Mouse (Mus musculus) layer of hippocampus, adult 11-12 months (tissue): Measurements from ENCODE around the gene Zdhhc18.
"Not testable (repeated sequence)": the region's sequence is repeated elsewhere in the genome, so short reads cannot be mapped to it uniquely, and the experiment has no call there.

Experiments
- DNase-seq: peaks from one replicate; pipeline ENCODE4 v3.0.0; 2022; ENCODE audit warnings: low spot score

Zdhhc18 gene

DNA sequence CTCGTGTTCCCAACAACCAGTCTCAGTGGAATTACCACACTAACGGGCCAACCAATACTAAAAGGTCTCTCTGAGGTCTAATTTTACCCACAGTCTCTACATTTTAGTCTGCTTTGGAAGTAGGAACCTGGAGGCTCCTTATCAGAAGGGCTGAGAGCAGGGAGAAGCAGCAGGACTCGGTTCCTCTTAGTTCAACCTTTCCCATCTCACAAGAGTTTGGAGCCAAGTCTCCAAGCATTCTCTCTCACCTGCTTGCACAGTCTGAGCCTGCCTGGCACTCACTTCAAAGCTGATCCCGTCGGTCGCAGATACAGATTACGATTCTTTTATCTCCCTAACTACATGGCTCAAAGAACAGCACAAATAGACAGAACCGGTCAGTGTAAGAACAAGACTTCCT lies 13.0 kb upstream of the Zdhhc18 start:
- no peak for DNase-seq

DNA sequence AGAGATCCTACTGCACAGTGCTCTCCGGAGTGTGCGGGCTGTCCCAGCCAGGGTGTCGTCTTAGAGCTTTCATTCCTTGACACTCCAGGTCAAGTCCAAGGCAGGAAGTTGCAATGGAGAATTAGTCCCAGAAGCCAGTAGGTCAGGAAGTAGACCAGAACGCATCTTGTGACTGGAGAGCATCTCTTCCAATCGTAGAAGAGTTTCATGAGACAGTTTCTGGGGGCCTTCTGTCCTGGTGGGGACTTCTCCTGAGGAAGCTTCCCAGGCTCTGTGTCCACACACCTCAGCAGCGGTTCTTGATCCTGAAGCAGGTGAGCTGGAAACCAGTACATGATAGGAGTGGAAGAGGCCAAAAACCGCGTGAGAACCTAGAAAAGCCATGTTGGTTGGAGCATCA lies 12.5 kb upstream of the Zdhhc18 start:
- no peak for DNase-seq

DNA sequence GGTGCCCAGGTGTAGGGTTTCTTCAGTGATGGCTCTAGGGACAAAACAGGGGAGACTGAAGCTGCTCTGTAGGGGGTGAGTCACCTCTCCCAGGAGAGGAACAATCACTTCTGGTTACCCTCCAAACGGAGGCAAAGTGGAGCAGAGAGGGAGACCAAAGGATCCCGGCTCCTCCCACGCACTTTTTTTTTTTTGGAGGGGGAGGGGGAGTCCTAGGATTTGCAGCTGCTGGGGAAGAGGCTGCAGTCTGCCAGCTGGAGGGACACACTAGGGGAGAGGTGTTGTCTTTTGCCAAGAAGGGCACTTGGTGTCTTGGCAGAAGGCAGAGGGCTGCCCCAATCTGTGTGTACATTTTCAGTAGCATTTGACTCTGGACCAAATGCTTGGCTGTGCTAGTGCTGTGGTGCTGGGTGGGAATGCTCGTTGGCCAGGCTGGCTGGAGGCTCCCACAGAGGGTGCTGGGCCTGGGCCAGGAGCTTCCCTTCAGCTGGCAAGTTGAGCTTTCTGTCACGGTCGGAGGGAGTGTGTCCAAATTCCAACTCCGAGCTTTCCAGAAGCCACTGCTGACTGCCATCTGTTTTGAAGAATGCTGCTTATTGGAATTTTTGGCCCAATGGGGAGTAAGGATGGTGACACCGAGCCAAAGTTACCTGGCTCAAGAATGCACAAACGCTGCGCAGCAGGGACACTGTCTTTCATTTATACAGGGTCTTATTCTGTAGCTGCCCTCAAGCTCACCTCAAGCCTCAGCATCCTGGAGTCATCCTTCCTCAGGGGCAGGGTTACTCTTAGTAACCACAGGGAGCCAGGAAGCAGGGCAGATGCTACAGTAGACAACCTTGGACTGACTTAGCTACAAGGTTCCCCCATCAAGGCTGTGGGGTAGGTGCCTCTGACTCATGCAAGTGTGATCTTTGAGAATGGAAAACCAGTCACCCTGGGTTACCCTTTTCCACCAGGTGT lies 10.5 kb upstream of the Zdhhc18 start:
- peak; percentile 85 for DNase-seq

DNA sequence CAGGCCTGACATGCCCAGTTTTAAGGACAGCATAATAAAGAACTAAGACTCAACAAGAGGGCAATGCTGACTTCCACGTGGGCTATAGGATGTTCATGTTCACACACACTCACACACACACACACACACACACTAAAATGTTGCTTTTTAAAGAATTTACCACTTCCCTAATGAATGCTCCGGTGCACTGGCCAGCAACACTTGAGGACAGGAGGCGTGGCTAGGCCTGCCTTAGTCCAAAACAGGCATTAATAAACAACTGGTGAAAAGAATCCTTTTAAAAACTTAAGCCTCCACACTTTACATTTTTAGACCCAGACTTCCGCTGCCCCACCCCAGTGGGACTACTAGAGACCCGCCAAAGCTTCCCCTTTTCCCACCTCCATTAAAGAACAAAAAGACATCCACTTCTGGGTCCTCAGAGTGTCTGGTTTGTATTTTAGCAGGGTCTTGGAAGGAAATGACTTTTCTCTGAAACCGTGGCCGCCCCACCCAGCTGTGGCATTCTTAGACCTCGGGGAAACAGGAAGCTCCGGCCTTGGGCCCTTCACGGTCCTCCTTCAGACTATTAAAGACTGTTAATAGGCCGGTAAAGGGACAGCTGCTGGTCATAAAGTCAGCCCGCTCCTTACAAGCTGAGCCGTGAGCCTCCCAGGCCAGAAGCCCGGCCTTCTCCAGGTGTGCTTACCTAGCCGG lies 9.7 kb upstream of the Zdhhc18 start:
- DNase-seq, result peak; percentile 63

DNA sequence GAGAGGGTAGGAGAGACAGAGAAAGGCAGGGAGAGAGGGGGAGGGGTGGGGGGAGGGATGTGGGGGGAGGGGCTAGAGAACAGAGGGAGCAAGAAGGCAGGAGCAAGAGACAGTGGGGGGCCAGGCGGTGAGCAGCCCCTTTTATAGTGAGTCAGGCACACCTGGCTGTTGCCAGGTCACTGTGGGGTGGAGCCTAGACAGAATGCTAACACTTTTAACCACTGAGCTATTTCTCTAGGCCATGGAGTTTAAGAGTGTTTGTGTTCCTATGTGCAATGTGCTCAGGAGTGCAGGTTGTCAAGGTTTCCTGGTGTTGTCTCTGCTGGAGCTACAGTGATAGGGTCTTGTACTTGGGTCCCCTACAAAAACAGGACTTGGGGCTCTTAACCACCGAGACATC lies 8.8 kb upstream of the Zdhhc18 start:
- no peak for DNase-seq

DNA sequence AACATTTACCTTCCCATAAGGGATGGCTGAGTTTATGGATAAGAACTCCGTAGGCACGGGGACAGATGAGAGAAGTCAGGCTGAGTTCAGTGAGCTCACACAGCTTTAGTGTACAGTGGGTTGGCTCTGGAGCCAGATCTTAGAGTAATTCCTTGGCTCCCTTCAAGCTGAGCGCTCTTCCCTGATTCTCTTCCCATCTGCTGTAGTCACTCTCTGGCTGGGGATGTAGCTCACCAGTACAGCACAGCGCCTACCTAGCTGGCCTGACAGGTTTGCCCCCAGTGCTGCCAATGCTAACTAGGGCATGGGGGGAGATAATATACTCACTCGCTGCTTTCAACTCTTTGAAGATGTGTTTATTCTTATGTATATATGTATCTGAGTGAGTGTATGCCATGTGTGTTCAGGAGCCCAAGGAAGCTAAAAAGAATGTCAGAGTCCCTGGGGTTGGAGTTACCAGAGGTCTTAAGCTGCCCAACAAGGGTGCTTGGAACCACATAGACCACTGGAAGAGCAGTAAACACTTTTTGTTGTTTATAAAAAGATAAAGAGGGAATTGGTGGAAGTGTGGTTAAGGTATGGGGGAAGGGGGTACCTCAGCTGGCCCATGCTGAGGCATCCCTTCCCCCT lies 8.0 kb upstream of the Zdhhc18 start:
- no peak for DNase-seq

DNA sequence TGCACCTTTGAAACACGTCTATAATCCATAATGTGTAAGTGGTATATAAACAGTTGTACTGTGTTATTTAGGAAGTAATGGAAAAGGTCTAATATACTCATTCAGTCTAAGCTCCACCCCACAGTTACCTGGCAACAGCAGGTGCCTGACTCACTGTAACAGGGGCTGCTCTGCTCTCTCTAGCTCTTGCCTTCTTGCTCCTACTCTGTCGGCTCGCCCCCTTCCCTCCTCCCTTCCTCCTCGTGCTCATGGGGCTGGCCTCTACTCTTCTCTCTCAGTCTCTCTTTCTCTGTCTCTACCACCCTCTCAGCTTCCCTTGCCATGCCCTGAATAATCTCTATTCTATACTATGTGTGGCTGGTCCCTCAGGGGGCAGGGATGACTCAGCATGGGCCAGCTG lies 7.0 kb upstream of the Zdhhc18 start:
- DNase-seq, result no peak

DNA sequence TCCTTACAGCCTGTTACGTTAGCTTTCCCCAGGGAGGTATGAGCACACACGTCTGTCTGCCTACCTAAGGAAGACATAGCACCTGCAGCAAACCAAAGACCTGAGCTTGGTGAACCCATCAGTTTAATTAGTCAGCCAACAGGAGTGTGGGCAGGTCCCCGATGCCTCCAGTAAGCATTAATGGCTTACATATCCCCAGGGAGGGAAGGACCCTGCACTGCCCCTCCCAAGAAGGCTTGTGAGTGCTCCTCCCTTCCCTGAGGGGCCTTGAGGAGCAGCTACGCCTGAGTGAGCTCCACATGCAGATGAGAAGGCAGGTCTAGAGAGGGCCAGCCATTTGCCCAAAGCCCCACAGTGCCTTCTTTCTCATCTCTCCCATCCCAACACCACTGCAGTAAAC lies 6.3 kb upstream of the Zdhhc18 start:
- no peak for DNase-seq

DNA sequence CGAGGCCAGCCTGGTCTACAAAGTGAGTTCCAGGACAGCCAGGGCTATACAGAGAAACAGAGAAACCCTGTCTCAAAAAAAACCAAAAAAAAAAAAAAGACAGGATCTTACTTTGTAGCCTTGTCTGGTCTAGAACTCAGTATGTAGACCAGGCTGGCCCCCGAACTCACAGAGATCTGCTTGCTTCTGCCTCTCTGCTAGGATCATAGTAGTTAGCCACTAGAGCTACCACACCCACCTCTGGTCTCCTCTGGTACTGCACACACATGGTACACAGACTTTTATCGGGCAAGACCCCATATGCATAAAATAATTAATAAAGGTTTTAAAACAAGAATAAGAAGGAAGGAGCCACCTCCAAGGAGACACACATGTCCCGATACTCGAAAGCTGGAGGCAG lies 4.1 kb upstream of the Zdhhc18 start:
- DNase-seq, result not testable (repeated sequence)

DNA sequence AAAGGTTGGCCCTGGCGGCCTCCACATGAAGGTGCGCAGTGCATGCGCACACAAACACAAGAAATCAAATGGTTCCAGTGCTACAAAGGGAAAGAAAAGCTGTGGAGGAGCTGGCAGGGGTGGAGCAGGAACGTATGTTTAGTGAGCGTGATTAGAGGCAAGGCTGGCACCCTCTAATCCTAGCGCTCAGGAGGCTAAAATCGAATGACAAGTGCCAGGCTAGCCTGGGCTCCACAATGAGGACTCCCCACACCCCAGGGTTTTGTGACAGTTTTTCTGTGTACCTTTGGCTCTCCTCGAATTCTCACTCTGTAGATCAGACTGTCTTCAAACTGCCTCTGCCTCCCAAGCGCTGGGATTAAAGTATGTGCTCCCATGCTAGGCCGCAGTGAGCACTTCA lies 2.8 kb upstream of the Zdhhc18 start:
- DNase-seq, result no peak

DNA sequence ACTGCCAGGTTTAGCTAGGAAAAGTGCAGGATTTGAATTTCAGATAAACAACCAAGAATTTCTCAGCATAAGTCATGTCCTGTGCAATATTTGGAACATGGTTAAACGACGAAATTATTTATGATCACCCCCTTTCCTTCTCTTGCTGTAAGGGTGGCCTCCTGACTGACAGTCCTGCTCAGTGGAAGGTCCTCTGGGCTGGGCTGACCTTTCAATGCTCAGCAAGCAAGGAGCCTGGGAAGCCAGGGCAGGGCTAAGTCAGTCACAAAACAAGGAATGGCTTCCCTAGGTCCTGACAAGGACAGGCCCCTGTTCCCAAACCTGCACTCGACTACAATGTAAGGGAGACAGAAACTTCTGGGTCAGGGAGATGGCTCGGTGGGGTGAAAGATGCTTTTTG lies 2.0 kb upstream of the Zdhhc18 start:
- no peak for DNase-seq

DNA sequence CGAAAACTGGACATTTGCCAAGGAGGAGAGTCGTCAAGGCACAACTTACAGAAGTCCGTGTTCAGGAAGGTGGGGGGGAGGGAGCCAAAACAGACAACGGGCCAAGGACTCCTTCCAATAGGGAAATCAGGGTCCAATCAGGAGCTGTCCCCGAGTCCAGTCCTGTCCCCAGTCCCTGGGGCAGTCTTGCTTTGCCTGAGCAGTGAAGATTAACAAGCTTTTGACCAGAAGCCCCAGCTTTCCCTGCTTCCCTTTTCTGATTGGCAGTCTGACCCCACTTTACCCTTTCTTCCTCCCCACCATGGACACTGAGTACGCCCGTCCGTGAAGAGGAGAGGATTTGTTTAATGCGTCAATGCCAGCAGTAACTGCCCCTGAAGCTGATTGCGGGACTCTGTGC lies 1.5 kb upstream of the Zdhhc18 start:
- DNase-seq, result no peak

DNA sequence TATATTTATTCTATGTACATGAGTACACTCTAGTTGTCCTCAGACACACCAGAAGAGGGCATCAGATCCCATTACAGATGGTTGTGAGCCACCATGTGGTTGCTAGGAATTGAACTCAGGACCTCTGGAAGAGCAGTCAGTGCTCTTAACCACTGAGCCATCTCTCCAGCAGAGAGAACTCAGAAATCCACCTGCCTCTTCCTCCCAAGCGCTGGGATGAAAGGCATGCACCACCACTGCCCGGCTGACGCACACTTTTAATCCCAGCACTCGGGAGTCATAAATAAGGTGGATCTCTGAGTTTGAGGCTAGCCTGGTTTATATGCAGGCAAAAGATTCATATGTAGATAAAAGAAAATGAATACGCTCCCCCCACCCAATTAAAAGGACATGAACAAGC lies 490 bp downstream of the Zdhhc18 start:
- not testable (repeated sequence) for DNase-seq

DNA sequence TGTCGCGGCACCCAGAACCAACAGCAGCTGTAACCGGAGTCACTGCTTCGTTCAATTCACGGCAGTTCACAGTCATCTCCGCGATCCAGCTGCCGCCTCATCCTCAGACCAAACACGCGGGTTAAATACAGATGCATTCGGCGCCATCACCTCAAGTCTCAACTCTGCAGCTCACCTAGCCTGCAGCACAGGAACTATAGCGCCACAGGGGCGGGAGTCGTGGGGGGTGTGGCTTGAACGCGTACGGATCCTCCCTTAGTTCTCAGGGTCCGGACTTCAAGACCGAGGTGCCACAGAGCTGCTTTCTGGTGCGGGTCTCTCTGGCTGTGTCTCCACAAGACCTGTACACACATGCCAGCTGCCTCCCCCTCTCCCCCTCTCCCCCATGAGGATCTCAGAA lies 4.3 kb downstream of the Zdhhc18 start:
- no peak for DNase-seq

DNA sequence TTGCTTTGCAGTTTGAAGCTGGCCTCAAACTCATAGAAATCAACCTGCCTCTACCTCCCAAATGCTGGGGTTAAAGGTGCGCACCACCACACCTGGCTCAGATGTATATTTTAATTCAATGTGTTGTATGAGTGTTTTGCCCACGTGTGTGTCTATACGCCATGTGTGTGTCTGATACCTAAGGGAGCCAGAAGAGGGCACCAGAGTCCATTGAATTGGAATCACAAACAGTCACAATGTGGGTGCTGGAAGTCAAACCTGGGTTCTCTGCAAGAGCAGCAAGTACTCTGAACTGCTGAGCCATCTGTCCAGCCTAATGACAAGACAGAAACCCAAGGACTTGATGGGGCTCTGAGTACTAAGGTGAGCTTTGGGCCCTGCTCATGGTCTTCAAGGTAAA lies 4.8 kb downstream of the Zdhhc18 start:
- DNase-seq, result no peak

DNA sequence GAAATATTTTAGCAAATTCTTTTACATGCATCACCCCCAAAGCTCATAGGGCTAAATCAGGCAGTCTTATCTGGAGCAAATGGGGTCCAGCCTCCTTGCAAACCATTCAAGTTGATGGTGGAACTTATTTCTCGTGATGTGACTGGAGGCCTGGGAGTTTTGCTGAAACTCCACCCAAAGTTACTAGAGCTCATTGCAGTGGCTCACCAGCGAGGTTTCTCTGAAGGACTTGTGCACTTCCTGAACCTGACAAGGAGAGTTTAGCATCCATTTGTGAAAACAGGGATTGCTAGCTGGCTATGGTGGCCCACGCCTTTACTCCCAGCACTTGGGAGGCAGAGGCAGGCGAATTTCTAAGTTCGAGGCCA lies 15.9 kb downstream of the Zdhhc18 start:
- no peak for DNase-seq

DNA sequence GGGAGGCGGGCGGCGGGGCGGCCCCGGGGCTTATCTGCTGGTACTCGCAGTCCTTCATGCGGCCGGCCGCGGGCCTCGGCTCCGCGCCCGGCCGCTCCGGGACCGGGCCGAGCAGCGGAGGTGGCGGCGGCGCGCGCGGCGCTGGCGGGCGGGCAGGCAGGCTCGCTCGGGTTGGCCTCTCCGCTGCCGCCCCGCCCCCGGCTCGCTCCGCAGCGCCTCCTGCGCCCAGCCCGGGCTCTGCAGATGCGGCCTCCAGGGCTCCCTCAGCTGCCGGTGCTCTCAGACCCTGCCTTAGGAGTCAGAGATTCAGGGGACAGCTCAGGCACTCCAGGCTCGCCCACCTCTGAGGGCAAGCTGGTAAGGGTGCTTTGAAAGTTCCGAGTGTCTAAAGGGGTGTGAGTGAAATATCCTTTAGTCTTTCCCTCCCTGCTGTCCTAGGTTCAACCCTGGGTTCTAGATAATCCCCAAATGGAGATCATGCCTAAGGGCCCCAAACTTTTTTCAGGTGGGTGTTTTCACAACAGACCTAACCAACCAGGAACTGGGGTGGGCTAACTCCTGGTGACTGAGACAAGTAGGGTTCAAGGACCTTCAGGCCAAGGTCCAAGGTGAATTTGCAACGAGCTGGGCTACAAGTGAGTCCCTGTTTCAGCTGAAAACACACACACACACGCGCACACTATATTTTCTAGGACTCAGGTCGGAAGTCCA lies 16.5 kb downstream of the Zdhhc18 start:
- peak; percentile 89 for DNase-seq

DNA sequence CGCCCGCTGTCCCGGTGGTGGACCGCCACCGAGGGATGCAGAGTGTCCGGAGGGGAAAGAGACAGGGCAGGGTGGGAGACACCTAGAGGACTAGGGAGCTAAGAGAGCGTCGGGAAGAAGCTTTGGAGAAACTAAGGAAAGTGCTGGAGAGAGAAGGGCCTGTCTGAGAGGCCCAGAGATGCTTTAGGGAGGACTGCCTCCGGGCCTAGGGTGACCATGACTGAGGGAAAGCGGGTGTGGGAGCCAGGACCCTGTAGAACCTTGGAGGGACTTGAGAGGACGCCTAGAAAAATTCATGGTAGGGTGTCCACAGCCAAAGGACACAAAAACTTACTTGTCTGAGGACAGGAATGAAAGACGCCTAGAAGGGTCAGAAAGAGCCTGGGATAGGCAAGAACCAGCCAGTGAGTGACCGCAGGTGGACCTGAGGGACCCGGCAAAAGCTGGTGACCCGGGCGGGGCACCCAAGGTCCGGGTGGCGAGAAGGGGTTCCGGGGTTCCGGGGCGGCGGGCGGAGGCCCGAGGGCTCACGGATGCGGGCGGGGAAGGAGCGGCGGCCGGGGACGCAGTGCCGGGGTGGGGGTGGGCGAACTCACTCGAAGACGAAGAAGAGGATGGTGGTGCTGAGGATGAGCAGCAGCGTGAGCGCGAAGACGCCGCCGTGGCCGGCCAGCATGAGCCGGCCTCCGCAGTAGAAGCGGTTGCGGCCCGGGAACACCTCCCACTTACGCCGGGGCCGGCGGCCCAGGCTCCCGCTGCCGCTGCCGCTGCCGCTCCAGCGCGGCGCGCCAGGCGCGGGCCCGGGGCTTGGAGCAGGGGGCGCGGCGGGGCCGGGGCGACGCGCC lies 17.2 kb downstream of the Zdhhc18 start:
- no peak for DNase-seq

DNA sequence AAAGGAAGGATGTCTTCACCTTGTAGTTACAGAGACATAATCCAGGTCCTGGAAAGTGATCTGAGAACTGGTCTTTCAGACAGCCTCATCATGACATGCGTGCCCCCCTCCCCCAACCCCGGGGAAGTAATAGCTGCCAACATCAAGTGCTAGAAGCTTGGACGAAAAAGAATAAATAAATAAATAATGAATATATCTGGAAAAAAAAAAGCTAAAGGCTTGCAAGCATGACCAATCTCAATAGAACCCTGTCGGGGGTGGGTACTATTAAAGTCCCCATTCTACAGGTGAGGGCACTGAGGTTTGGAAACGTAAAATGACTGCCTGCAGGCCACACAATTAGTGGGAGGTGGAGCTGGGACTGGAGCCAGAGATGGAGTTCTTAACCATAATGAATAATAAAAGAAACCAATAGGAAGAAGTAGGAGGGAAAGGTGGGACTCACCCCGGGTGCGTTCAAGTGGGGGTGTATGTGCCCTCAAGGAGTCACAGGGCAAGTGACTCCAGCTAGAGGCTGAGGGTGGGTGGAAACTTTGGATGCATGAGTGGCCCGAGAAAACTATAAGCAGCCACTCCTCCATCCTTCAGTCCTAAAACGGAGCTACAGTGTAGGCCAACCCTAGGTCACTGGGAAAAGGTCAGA lies 18.1 kb downstream of the Zdhhc18 start:
- DNase-seq, result no peak

DNA sequence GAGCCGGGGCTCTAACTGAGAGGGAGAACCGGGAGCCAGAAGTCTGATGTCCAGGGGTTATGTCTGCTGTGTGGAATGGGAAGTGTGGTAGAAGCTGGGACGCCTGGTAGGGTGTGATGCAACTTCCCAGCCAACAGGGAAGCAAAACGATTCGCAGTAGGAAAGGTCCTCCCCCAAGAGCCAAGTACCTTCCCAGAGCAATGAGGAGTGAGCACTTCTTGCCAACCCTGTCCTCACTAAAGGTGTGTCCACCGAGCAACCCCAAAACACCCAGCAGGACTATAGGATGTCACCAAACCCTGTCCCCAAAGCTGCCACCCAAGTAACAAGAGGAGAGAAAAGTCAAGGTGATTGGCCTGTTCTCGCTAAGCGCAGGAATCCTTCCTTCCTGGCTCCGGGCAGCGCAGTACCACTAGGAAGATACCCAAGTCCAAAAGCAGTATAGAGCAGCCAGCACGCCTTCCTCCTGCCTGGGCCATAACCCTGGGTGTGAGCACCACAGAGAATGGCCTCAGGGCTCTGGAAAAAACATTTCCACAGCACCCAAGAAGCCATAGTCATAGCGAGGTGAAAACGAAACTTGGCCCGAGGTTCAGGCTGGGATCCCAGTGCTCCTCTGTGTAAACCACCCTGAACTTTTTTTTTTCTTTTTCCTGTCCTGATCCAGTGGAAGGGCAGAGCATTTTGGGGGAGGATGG lies 18.7 kb downstream of the Zdhhc18 start:
- no peak for DNase-seq
